Mouse (Mus musculus): Measurements from ENCODE around the gene Chd9.

DNA sequence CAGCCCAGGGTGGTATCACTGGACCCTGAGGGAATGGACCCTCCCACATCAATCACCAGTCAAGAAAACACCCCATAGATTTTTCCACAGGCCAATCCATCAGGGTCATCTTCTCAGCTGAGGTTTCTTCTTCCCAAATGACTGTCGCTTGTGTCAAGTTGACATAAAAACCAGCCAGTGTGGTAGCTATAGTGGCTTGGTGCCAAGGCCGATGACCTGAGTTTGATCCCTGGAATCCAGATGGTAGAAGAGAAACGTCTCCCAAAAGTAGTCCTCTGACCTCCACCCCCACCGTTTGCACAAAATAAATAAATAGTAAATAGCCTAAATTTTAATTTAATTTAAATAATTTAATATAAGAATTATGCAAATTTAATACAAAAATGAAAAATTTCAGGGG lies 51.9 kb downstream of the Chd9 start:
- TF ChIP-seq CTCF (IDR thresholded peaks at IDR 0.05; ENCODE audit: extremely low read depth, insufficient read depth, insufficient read length, insufficient replicate concordance), result no peak
- no peak for TF ChIP-seq POLR2A (IDR thresholded peaks at IDR 0.05; ENCODE audit: low read depth, low read length)

All from spleen, adult 2 months (tissue).